Mouse (Mus musculus): ENCODE results near the gene Slc26a1.
"Not testable (repeated sequence)": the region's sequence is repeated elsewhere in the genome, so short reads cannot be mapped to it uniquely, and the experiment has no call there.

Gene Slc26a1

GRCm38 (mm10) chr5:108655891-108656650, 19.3 kb downstream of the Slc26a1 start:
- DNase-seq (ENCODE audit: low spot score in 2 of 2): no peak

- DNase-seq (ENCODE audit: low spot score in 2 of 2): no peak
These were observed 20.0 kb downstream of the Slc26a1 start for GRCm38 (mm10) chr5:108655381-108655780.

- DNase-seq (ENCODE audit: low spot score in 2 of 2): no peak
These were observed 20.9 kb downstream of the Slc26a1 start for GRCm38 (mm10) chr5:108654444-108654990.

GRCm38 (mm10) chr5:108653341-108653740, 22.0 kb downstream of the Slc26a1 start:
- no peak for DNase-seq (ENCODE audit: low spot score in 2 of 2)

GRCm38 (mm10) chr5:108651823-108652222, 23.5 kb downstream of the Slc26a1 start:
- DNase-seq (ENCODE audit: low spot score in 2 of 2): no peak

- DNase-seq (ENCODE audit: low spot score in 2 of 2): no peak
These were observed 24.1 kb downstream of the Slc26a1 start for GRCm38 (mm10) chr5:108651136-108651720.

GRCm38 (mm10) chr5:108650341-108650740, 25.0 kb downstream of the Slc26a1 start:
- DNase-seq (ENCODE audit: low spot score in 2 of 2): no peak

GRCm38 (mm10) chr5:108648937-108649576, 26.3 kb downstream of the Slc26a1 start:
- no peak for DNase-seq (ENCODE audit: low spot score in 2 of 2)

GRCm38 (mm10) chr5:108647820-108648465, 27.4 kb downstream of the Slc26a1 start:
- no peak for DNase-seq (ENCODE audit: low spot score in 2 of 2)

- no peak for DNase-seq (ENCODE audit: low spot score in 2 of 2)
These were observed 28.1 kb downstream of the Slc26a1 start for GRCm38 (mm10) chr5:108647311-108647710.

GRCm38 (mm10) chr5:108646343-108646660, 29.1 kb downstream of the Slc26a1 start:
- DNase-seq (ENCODE audit: low spot score in 2 of 2): no peak

GRCm38 (mm10) chr5:108645651-108646342, 29.6 kb downstream of the Slc26a1 start:
- no peak for DNase-seq (ENCODE audit: low spot score in 2 of 2)

GRCm38 (mm10) chr5:108643674-108644073, 31.7 kb downstream of the Slc26a1 start:
- DNase-seq (ENCODE audit: low spot score in 2 of 2): no peak

GRCm38 (mm10) chr5:108636172-108636571, 39.2 kb downstream of the Slc26a1 start:
- DNase-seq (ENCODE audit: low spot score in 2 of 2): no peak

GRCm38 (mm10) chr5:108634088-108634487, 41.3 kb downstream of the Slc26a1 start:
- DNase-seq (ENCODE audit: low spot score in 2 of 2): not testable (repeated sequence)

- DNase-seq (ENCODE audit: low spot score in 2 of 2): no peak
These were observed 41.7 kb downstream of the Slc26a1 start for GRCm38 (mm10) chr5:108633676-108634075.

- peak; percentile 90 to 91 for DNase-seq (ENCODE audit: low spot score in 2 of 2)
These were observed 45.5 kb downstream of the Slc26a1 start, which contains the start of the genes Gak and Tmem175 for GRCm38 (mm10) chr5:108629634-108630483. Gene Gak (minus strand): TSS chr5:108629755. Gene Tmem175 (plus strand): TSS chr5:108629770.

- no peak for DNase-seq (ENCODE audit: low spot score in 2 of 2)
These were observed 46.3 kb downstream of the Slc26a1 start for GRCm38 (mm10) chr5:108628891-108629633.

- no peak for DNase-seq (ENCODE audit: low spot score in 2 of 2)
These were observed 49.2 kb downstream of the Slc26a1 start for GRCm38 (mm10) chr5:108626050-108626660.

Measured in right cerebral cortex, postnatal 36 days (tissue).